Mouse (Mus musculus): ENCODE data around the gene Bloc1s3.

Bloc1s3 gene

DNA sequence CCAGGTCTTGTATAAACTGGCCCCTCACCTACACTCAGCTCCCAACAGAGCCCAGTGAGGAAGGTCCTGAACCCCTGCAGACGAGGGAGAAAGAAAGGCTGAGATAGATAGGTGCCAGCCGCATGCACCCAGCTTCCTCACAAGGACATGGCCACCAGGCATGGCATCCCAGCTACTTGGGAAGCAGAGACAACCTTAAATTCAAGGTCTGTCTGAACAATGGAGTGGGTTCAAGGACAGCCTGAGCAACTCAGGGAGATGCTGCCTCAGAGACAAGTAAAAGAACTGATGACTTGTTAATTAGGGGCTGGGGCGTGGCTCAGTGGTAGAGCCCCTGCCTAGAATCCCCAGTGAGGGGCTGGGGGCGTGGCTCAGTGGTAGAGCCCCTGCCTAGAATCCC lies 53.0 kb downstream of the Bloc1s3 start:
- DNase-seq (ENCODE audit: low spot score in 2 of 2), result no peak

Measured in urinary bladder, adult 18-20 months (tissue).